Mouse (Mus musculus) liver, embryonic 16.5 days (tissue): ENCODE results near the gene Galnt10. TPM values are rescaled to one million over a fixed set of nuclear protein-coding genes. Genes with fewer than 3 reads are reported as not detected.

Experiments
- ATAC-seq: fragments of 200-750 bp; cut with Nextera tagmentation; 2 replicates; pipeline ENCODE4 v1.8.0; 2017; ENCODE audit warnings: low read depth, mild to moderate bottlenecking, moderate number of reproducible peaks, moderate library complexity
- H3K27ac ChIP-seq: fragments of 300-500 bp; sonication (generic); 2 replicates; pipeline ENCODE4 v1.5.1; 2014; ENCODE audit warnings: mild to moderate bottlenecking, low read length
- H3K27me3 ChIP-seq: fragments of 300-500 bp; sonication (generic); 2 replicates; pipeline ENCODE4 v1.6.1; 2014; ENCODE audit warnings: low read depth, low read length, mixed read lengths; ENCODE audit not compliant: control insufficient read depth, insufficient read depth
- H3K36me3 ChIP-seq: fragments of 300-500 bp; sonication (generic); 2 replicates; pipeline ENCODE4 v1.6.1; 2014; ENCODE audit warnings: mild to moderate bottlenecking; ENCODE audit not compliant: control insufficient read depth, insufficient read depth
- H3K4me1 ChIP-seq: fragments of 300-500 bp; sonication (generic); 2 replicates; pipeline ENCODE4 v1.6.1; 2014; ENCODE audit warnings: low read depth, low read length, mixed read lengths; ENCODE audit not compliant: control insufficient read depth
- H3K4me2 ChIP-seq: fragments of 300-500 bp; sonication (generic); 2 replicates; pipeline ENCODE4 v1.6.1; 2014; ENCODE audit warnings: low read depth, low read length, mixed read lengths
- H3K4me3 ChIP-seq: fragments of 300-500 bp; sonication (generic); 2 replicates; pipeline ENCODE4 v1.5.1; 2014; ENCODE audit warnings: low read depth, mild to moderate bottlenecking, low read length
- H3K9ac ChIP-seq: fragments of 300-500 bp; sonication (generic); 2 replicates; pipeline ENCODE4 v1.6.1; 2014; ENCODE audit warnings: low read depth, low read length
- H3K9me3 ChIP-seq: fragments of 300-500 bp; sonication (generic); replicated peaks from 2 replicates; pipeline ENCODE4 v1.6.1; 2016; ENCODE audit warnings: low read length; ENCODE audit not compliant: control insufficient read depth
- WGBS: fragments of 180-500 bp; shearing (Covaris S2); extraction: QIAGEN DNeasy Blood & Tissue Kit; methylation state at CpG from one replicate; pipeline ENCODE4 v1.1.7; 2014; ENCODE audit not compliant: insufficient replicate concordance; 5-methylcytosine and 5-hydroxymethylcytosine counted together
- polyA plus RNA-seq: library from polyadenylated mRNA; unstranded; fragments of >200 nt; fragmentation: Nextera tagmentation; extraction: Ambion mirVana; gene quantifications from 2 replicates; pipeline ENCODE4 v1.2.1, GENCODE M21; 2015

The Galnt10 gene
- polyA plus RNA-seq, 1 experiment from 2014 or later: 26.3 TPM

DNA sequence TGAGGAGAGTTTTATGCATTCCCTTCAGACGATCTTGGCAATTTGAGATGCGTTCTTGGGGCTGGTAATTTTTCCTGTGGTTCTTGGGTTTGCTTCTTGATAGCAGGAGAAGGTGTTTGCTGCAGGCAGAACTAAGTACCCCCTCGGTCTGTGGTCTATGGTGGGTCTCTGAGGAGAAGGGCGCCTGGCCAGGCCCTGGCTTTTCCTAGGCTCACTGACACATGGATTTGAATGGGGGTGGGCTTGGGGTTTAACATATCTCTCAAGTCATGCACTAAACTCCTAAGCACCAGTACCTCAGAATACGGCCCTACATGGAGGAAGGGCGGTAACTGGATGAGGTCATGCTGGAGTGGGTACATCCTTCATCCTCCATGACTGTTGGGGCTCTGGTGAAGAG lies 13.5 kb downstream of the Galnt10 start:
- no peak for ATAC-seq
- no peaks in the 10 kb centered on the region for H3K36me3 ChIP-seq
- WGBS: 85% methylated on average over 6 of the region's 6 CpGs
- no peaks in the 10 kb centered on the region for H3K9me3 ChIP-seq
- no peaks in the 10 kb centered on the region for H3K27me3 ChIP-seq
- H3K4me3 ChIP-seq: no peak overlapping the region
- no peak overlapping the region for H3K27ac ChIP-seq
- no peak overlapping the region for H3K4me2 ChIP-seq
- H3K4me1 ChIP-seq: peaks cover 81% of the 10 kb centered on the region
- H3K9ac ChIP-seq: no peak overlapping the region

- Histone ChIP-seq H3K27me3 (no peaks in the 10 kb centered on the region), H3K27ac (peak overlapping the region; percentile 21; the same call in 1 of the 2 replicates), H3K9me3 (no peaks in the 10 kb centered on the region), H3K4me2 (no peak overlapping the region), H3K9ac (no peak overlapping the region), H3K36me3 (no peaks in the 10 kb centered on the region), H3K4me1 (peaks cover 76% of the 10 kb centered on the region), H3K4me3 (no peak overlapping the region)
- 90% methylated on average over 4 of the region's 4 CpGs for WGBS
- no peak for ATAC-seq
These were observed 14.9 kb downstream of the Galnt10 start for GRCm38 (mm10) chr11:57660156-57660555.

- H3K9ac ChIP-seq: no peak overlapping the region
- peak overlapping the region; percentile 21; the same call in 1 of the 2 replicates for H3K27ac ChIP-seq
- no peaks in the 10 kb centered on the region for H3K27me3 ChIP-seq
- H3K4me1 ChIP-seq: peaks cover 72% of the 10 kb centered on the region
- H3K9me3 ChIP-seq: no peaks in the 10 kb centered on the region
- 29% methylated on average over 5 of the region's 5 CpGs for WGBS
- no peak overlapping the region for H3K4me3 ChIP-seq
- H3K36me3 ChIP-seq: no peaks in the 10 kb centered on the region
- peak overlapping the region; percentile 12; the same call in 1 of the 2 replicates for H3K4me2 ChIP-seq
- ATAC-seq: peak; percentile 60
These were observed 15.6 kb downstream of the Galnt10 start for GRCm38 (mm10) chr11:57660814-57661213.

DNA sequence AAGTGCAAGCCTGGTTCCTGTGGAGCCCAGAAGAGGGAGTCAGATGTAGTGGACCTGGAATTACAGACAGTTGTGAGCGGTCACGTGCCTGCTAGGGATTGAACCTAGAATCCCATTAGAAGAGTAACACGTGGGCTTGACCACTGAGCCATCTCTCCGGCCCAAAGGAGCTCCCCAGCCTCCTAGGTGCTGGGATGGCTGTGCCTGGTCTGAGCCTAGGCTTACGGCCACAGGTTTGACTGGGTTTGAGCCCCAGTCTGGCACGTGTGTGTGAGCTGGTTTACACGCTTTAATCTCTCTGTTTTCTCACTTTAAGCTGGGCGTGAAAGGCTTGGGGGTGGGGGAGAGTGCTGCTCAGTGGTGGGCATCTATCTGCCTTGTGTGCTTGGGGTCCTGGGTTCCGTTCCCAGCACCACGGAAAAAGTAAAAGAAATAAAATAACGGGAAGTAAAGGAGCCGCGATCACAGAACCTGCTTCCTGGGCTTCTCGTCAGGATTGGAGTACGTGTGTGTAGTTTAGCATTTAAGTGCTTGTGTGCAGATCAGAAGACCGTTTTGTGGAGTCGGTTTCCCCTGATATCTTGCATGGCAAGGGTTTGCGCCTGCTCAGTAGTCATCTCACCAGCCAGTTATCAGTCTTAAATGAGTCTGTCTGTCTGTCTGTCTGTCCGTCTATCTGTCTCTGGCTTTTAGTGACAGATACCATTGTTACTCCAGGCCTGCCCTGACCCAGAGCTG lies 16.4 kb downstream of the Galnt10 start:
- Histone ChIP-seq H3K4me3 (no peak overlapping the region), H3K36me3 (no peaks in the 10 kb centered on the region), H3K4me1 (peaks cover 64% of the 10 kb centered on the region), H3K4me2 (no peak overlapping the region), H3K9ac (no peak overlapping the region), H3K9me3 (no peaks in the 10 kb centered on the region), H3K27me3 (no peaks in the 10 kb centered on the region), H3K27ac (no peak overlapping the region)
- 68% methylated on average over 19 of the region's 19 CpGs for WGBS
- ATAC-seq: no peak

- Histone ChIP-seq H3K27ac (no peak overlapping the region), H3K4me1 (peaks cover 58% of the 10 kb centered on the region), H3K4me3 (no peak overlapping the region), H3K9ac (no peak overlapping the region), H3K27me3 (no peaks in the 10 kb centered on the region), H3K9me3 (no peaks in the 10 kb centered on the region), H3K36me3 (no peaks in the 10 kb centered on the region), H3K4me2 (no peak overlapping the region)
- 82% methylated on average over 4 of the region's 4 CpGs for WGBS
- no peak for ATAC-seq
These were observed 17.0 kb downstream of the Galnt10 start for GRCm38 (mm10) chr11:57662231-57662630.

- Histone ChIP-seq H3K4me3 (no peak overlapping the region), H3K9ac (no peak overlapping the region), H3K27ac (no peak overlapping the region), H3K4me1 (peaks cover 47% of the 10 kb centered on the region), H3K36me3 (no peaks in the 10 kb centered on the region), H3K9me3 (no peaks in the 10 kb centered on the region), H3K4me2 (no peak overlapping the region), H3K27me3 (no peaks in the 10 kb centered on the region)
- WGBS: 88% methylated on average over 12 of the region's 12 CpGs
- no peak for ATAC-seq
These were observed 18.0 kb downstream of the Galnt10 start for GRCm38 (mm10) chr11:57663271-57663670.

DNA sequence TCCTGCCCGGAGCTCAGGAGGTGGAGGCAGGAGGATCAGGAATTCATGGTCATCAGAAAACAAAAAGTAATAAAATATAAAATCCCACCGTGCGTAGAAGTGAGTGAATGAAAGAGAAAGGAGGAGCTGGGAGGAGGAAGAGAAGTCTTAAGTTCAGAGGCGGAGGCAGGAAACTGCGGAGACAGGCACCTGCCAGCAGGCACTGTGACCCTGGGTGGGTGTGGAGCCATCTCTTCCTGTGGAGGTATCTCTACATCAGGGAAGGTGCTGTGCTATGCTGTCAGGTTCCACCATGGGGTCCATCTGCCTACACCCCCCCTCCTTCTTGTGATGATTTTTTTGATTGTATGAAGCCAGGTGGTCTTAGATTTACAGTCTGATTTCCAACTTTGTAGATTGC lies 19.5 kb downstream of the Galnt10 start:
- H3K9ac ChIP-seq: no peak overlapping the region

DNA sequence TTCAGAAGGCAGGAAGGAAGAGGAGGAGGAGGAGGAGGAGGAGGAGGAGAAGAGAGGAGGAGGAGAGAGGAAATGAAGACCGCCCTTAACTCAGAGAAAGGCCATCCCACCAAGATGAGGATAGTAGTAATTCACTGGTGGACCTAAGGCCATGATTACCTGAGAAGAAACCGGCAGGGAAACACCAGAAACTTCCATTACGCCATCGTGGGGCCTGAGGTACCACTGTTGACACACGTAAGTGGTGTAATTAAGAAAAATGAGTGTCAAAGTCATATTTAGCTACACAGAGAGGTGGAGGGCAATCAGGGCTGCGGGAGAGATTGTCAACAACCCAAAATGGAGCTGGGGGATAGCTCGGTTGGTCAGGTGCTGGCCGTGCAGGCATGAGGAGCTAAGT lies 23.0 kb downstream of the Galnt10 start:
- peaks cover 27% of the 10 kb centered on the region for H3K4me1 ChIP-seq
- H3K4me2 ChIP-seq: no peak overlapping the region
- H3K4me3 ChIP-seq: no peak overlapping the region
- H3K9me3 ChIP-seq: no peaks in the 10 kb centered on the region
- 84% methylated on average over 8 of the region's 8 CpGs for WGBS
- H3K36me3 ChIP-seq: no peaks in the 10 kb centered on the region
- ATAC-seq: no peak
- no peak overlapping the region for H3K27ac ChIP-seq
- no peaks in the 10 kb centered on the region for H3K27me3 ChIP-seq
- H3K9ac ChIP-seq: no peak overlapping the region

More for the DNA sequence above, 19.5 kb downstream of the Galnt10 start:
- 72% methylated on average over 5 of the region's 5 CpGs for whole genome bisulfite sequencing
- ATAC-seq: no peak
- no peak overlapping the region for H3K4me2 ChIP-seq
- H3K36me3 ChIP-seq: no peaks in the 10 kb centered on the region
- H3K27ac ChIP-seq: no peak overlapping the region
- H3K27me3 ChIP-seq: no peaks in the 10 kb centered on the region
- no peak overlapping the region for H3K4me3 ChIP-seq
- peaks cover 35% of the 10 kb centered on the region for H3K4me1 ChIP-seq
- no peaks in the 10 kb centered on the region for H3K9me3 ChIP-seq

DNA sequence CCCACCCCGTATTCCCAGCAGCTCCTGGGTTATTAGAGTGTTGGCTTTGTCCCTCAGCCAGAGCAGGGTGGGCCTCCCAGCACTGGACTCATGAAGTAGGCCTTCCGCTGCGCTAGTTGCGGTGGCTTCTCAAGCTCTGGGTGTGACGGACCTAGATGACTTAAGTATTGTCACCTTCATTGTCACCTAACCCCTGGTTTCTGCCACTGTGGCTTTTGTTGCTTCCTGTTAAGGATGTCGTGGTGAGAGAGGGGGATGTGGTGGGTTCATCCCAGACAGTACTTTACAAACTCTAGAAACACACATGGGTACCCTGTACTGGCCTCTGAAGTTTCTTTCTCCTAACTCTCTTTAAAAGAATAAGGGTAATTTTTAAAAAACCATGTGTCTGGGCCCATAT lies 24.3 kb downstream of the Galnt10 start:
- no peaks in the 10 kb centered on the region for H3K9me3 ChIP-seq
- H3K9ac ChIP-seq: no peak overlapping the region
- H3K27me3 ChIP-seq: no peaks in the 10 kb centered on the region
- H3K27ac ChIP-seq: no peak overlapping the region
- WGBS: 69% methylated on average over 6 of the region's 6 CpGs
- ATAC-seq: no peak
- peaks cover 27% of the 10 kb centered on the region for H3K4me1 ChIP-seq
- no peak overlapping the region for H3K4me2 ChIP-seq
- no peak overlapping the region for H3K4me3 ChIP-seq
- H3K36me3 ChIP-seq: no peaks in the 10 kb centered on the region
